Mouse (Mus musculus) T-helper 17 cell (primary cell): ENCODE results near the gene Nanos1.

ENCODE experiments used
- in situ Hi-C, 2 experiments: fragments of 300-600 bp; cut with MboI, MseI; formaldehyde crosslinking; loops; 1 replicate in 1 of 2; 2 replicates in 1 of 2; pipeline ENCODE4 v1.15.1; 2025; ENCODE audit warnings: high pct_unique_total_duplicates in 2 of 2

Nanos1 gene

DNA sequence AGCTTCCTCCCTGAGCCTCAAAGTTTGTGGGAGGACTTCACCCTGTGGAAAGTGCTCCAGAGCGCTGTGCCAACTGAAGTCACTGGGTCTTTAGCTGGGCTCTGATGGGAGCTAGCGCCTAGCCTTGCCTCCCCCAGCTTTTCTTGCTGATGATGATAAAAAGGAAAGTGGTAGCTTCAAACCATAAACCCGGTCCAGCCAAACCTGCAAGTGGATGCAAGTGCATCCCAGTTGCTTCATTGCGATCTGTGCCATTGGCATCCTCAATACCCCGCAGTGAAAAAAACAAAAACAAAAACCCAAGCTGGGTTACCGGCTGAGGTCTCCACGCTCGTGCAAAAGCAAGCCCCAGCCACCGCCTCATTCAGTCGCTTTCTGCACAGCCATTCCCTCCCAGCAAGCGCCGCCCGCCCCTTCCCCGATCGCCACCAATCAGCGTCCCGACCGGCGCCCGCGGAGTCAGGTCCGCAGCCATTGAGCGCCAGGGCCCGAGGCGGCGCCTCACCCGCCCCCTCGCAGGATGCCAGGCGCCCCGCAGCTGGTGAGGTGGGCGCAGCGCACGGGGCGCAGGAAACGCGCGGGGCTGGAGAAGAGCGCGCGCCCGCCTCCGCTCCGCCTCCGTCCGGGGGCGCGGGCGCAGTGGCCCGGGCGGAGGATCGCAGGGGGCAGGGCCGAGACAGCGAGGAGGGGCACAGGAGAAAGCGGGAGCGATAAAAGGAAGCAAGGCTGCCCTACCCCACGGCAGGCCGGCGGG, at the start of gene Nanos1:
Nanos1 (plus strand) TSS at position 550 of the 754 bp plus-strand sequence.
- in situ Hi-C loops = loop anchor here (25.0 kb wide), 2 partner anchors 1418 to 1443 kb away; partner anchors contain the start of genes Pdzd8 (in 1 of the 2) and Rps12-ps3 (in 1 of the 2)

GRCm38 (mm10) chr19:60709193-60709900, 46.4 kb upstream of the Nanos1 start:
- in situ Hi-C loops = no loop called here

GRCm38 (mm10) chr19:60710196-60710595, 45.6 kb upstream of the Nanos1 start:
- in situ Hi-C loops = no loop called here

GRCm38 (mm10) chr19:60712577-60712976, 43.2 kb upstream of the Nanos1 start:
- in situ Hi-C loops = no loop called here

DNA sequence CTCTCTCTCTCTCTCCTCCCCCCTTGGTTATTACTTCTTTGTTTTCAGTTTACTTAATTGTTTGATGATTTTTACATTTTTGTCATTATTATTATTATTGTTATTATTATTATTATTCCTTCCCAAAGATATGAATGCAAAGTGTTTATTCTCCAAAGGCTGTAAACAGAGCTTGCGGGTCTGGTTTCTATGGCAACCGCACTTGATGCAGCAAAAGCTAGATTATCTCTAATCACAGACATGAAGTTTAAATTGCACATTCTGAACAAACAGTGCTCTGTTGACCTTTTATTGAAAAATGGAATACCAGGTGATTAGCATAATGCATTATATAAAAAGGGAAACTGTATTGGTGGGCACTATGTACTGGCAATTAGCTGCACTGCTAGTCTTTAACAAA, 39.4 kb upstream of the Nanos1 start:
- in situ Hi-C loops = no loop called here

GRCm38 (mm10) chr19:60730281-60730852, 25.4 kb upstream of the Nanos1 start:
- in situ Hi-C loops = no loop called here

DNA sequence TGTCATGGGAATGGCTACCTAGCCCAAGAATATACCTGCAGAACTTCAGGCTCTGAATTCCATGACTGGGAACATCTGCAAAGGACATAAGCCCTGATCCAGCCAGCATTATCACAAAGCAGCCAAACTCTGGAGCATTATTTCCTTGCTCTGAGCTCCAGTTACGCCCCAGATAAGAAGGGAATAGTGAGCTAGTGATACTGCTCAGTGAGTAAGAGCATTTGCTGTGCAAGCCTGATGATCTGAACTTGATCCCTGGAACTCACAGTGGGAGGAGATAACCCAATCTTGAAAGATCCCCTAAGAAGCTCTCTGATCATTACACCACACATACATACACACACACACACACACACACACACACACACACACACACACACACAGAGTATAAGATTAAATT, 24.5 kb upstream of the Nanos1 start:
- in situ Hi-C loops = no loop called here

DNA sequence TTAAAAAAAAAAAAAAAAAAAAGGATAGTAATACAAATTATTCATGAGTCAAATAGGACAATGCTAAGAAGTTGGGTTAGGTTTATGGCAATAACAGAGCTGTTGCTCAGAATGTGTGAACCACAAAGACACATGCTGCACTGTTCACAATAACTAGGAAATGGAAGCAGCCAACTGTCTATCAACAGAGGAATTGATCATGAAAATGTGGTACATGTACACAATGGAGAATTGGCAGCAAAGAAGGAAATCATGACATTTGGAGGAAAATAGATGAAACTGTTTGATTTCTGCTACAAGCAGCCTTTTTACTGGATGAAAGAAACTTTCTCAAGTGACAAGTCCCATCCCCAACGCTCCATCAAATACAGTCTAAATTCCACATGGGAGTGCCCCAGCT, 23.8 kb upstream of the Nanos1 start:
- in situ Hi-C loops = no loop called here

- in situ Hi-C loops = no loop called here
Measured at GRCm38 (mm10) chr19:60740560-60740959, 15.2 kb upstream of the Nanos1 start.

GRCm38 (mm10) chr19:60743767-60744547, 11.8 kb upstream of the Nanos1 start:
- in situ Hi-C loops = no loop called here

DNA sequence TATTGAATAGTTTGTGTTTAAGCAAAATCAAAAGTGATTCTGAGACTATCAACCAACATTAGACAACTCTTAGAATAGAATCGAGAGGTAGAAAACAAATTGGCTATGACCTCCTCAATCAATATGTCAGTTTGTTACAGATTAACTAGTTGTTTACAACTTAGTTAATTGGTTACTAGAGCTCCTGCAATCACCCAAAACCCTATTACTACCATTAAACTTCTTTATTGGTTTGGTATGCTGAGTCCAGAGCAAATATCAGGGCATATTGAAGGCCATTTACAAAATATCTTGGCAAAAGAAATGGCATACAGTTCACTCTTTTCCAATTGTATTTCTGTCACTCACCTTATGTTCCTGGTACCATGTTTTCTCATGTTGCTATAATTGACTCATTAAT, 8.0 kb upstream of the Nanos1 start:
- in situ Hi-C loops = no loop called here

GRCm38 (mm10) chr19:60756192-60757098, 658 bp downstream of the Nanos1 start:
- in situ Hi-C loops = loop anchor here (25.0 kb wide), 2 partner anchors 1419 to 1444 kb away; partner anchors contain the start of genes Pdzd8 (in 1 of the 2) and Rps12-ps3 (in 1 of the 2)

DNA sequence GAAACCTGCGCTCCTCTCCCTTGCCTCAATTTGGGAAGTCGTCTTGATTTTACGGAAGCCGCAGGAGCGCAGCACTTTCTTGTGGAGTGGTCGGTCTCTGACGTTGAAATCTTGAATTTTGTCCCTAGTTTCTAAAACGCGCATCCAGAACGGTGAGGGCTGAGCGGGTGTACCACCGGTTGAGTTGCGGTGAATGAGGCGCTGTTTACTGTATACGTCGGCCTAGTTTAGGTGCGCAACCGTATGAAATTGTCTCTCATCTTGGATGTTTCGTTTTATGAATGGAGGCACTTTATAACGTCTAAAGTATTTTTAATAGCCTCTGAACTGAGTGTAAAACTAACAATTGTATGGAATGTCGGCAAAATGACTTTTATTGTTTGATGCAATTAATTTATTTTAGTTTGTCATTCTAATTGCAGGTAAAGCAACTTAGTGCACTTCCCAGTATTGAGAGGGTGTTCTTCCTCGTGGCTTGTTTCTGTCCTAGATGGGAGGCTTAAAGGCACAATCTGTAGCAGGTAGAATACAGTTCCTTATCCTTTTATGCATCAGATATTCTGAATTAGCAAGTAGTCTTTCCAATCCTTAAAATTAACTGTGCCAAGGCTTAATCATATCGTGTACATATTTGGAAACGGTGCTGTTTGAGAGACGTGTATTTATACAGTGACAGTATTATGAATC, 1.5 kb downstream of the Nanos1 start:
- in situ Hi-C loops = loop anchor here (25.0 kb wide), 2 partner anchors 1420 to 1445 kb away; partner anchors contain the start of genes Pdzd8 (in 1 of the 2) and Rps12-ps3 (in 1 of the 2)

DNA sequence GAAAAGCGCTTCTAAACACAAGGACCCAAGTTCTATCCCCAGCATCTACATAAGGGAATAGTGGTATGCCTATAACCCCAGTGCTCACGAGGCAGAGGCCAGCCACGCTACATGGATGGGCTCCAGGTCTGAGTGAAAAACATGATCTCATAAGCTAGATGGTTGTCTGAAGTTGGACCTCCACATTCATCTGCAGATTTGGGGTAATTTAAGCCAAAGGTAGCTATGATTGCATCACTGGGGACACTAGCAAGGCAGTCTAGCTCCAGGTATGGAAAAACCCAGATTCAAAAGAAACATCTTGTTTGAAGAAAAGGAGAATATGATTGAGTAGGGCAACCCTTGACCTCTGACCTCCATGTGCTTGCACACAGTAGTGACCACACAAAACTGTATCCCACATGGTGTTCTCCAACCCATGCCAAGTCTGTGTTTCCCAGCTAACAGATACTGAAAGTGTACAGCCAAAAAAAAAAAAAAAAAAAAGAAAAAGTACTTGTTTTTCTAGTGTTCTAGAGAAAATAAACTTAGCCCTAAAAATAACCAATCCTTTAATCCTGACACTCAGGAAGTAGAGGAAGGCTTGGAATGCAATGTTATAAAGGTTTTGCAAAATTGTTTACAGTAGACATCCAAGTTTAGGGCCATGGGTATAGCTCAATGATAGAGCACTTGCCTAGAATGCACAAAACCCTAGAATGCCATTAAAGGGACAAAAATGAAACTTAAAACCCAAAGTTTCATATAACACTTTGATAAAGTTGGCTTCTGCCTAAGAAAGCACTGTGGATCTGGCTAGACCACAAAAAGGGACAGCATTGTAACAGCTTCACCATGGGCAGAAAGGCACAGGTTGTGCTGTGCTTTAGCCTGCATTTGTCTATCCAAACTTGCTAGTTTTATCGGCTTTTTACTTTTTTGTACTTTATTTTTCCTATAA, 3.4 kb downstream of the Nanos1 start:
- in situ Hi-C loops = loop anchor here (25.0 kb wide), 2 partner anchors 1422 to 1447 kb away; partner anchors contain the start of genes Pdzd8 (in 1 of the 2) and Rps12-ps3 (in 1 of the 2)

- in situ Hi-C loops = loop anchor here (25.0 kb wide), 2 partner anchors 1436 to 1461 kb away; partner anchors contain the start of genes Pdzd8 (in 1 of the 2) and Rps12-ps3 (in 1 of the 2)
Measured at GRCm38 (mm10) chr19:60773366-60773765, 17.6 kb downstream of the Nanos1 start.

- in situ Hi-C loops = no loop called here
Measured at GRCm38 (mm10) chr19:60782034-60782433, 26.2 kb downstream of the Nanos1 start.

- in situ Hi-C loops = no loop called here
Measured at GRCm38 (mm10) chr19:60784712-60785111, 28.9 kb downstream of the Nanos1 start.

- in situ Hi-C loops = no loop called here
Measured at GRCm38 (mm10) chr19:60787465-60788150, 31.8 kb downstream of the Nanos1 start.
